Mouse (Mus musculus) lung, embryonic 14.5 days (tissue): ENCODE data around the gene Ace. TPM values are rescaled to one million over a fixed set of nuclear protein-coding genes. Genes with fewer than 3 reads are reported as not detected.
A peak's percentile ranks its signal among the peaks of the same experiment; 100 is the strongest.

Source experiments
- ATAC-seq: fragments of 200-750 bp; cut with Nextera tagmentation; 2 replicates; pipeline ENCODE4 v1.8.0; 2017; ENCODE audit warnings: mild to moderate bottlenecking, moderate TSS enrichment, moderate library complexity; ENCODE audit not compliant: insufficient read depth
- DNase-seq: peaks from one replicate; pipeline ENCODE4 v3.0.0-alpha.2; 2015
- H3K27ac ChIP-seq: fragments of 300-500 bp; sonication (generic); 2 replicates; pipeline ENCODE4 v1.5.1; 2014; ENCODE audit warnings: low read depth, mild to moderate bottlenecking, moderate library complexity
- H3K27me3 ChIP-seq: fragments of 300-500 bp; sonication (generic); 2 replicates; pipeline ENCODE4 v1.6.1; 2014; ENCODE audit warnings: low read length, control low read depth; ENCODE audit not compliant: insufficient read depth
- H3K36me3 ChIP-seq: fragments of 300-500 bp; sonication (generic); 2 replicates; pipeline ENCODE4 v1.6.1; 2014; ENCODE audit warnings: control low read depth; ENCODE audit not compliant: insufficient read depth
- H3K4me1 ChIP-seq: fragments of 300-500 bp; sonication (generic); 2 replicates; pipeline ENCODE4 v1.6.1; 2014; ENCODE audit warnings: antibody characterized with exemption, control low read depth; ENCODE audit not compliant: insufficient read depth
- H3K4me2 ChIP-seq: fragments of 300-500 bp; sonication (generic); 2 replicates; pipeline ENCODE4 v1.6.1; 2014; ENCODE audit warnings: mild to moderate bottlenecking
- H3K4me3 ChIP-seq: fragments of 300-500 bp; sonication (generic); 2 replicates; pipeline ENCODE4 v1.5.1; 2014; ENCODE audit warnings: low read depth, low read length
- H3K9ac ChIP-seq: fragments of 300-500 bp; sonication (generic); 2 replicates; pipeline ENCODE4 v1.6.1; 2014
- H3K9me3 ChIP-seq: fragments of 300-500 bp; sonication (generic); 2 replicates; pipeline ENCODE4 v1.6.1; 2016; ENCODE audit warnings: low read depth, low read length, control low read depth
- CTCF ChIP-seq: IDR thresholded peaks from 2 replicates; pipeline ENCODE4 v1.5.1; 2016; ENCODE audit warnings: antibody characterized with exemption, low read depth
- WGBS: fragments of 180-500 bp; shearing (Covaris S2); extraction: QIAGEN DNeasy Blood & Tissue Kit; methylation state at CpG from one replicate; pipeline ENCODE4 v1.1.7; 2014; 5-methylcytosine and 5-hydroxymethylcytosine counted together
- polyA plus RNA-seq: library from polyadenylated mRNA; unstranded; fragments of >200 nt; fragmentation: Nextera tagmentation; extraction: Ambion mirVana; gene quantifications from 2 replicates; pipeline ENCODE4 v1.2.1, GENCODE M21; 2014

Gene Ace
- polyA plus RNA-seq, 1 experiment from 2014 or later: 4.8 TPM

DNA sequence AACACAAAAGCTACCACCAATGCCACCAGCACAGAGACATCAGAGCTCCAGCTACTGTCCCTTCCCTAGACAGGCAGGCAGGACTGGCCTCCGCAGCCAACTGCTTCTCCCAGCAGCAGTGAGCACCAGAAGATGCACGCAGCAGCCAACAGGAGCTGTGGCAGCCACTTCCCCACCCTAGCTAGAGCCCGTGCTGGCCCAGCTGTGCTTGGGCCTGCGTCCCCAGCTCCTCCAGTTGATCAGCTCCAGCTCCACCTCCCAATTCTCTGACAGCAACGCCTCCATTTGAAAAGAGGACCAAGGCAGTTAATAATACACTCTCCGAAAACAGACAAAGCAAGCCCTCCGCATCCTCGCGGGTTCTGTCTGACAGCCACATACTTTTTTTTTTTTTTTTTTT lies 29.0 kb upstream of the Ace start:
- no peak for TF ChIP-seq CTCF
- peaks cover 6% of the 10 kb centered on the region for H3K27me3 ChIP-seq
- no peaks in the 10 kb centered on the region for H3K9me3 ChIP-seq
- no peak overlapping the region for H3K4me2 ChIP-seq
- no peak overlapping the region for H3K27ac ChIP-seq
- 0 out of 2 replicates have a peak, but pooled peaks cover 4% of the 10 kb centered on the region for H3K4me1 ChIP-seq
- 53% methylated on average over 9 of the region's 9 CpGs for WGBS
- no peaks in the 10 kb centered on the region for H3K36me3 ChIP-seq
- DNase-seq: no peak
- no peak overlapping the region for H3K4me3 ChIP-seq
- ATAC-seq: no peak
- H3K9ac ChIP-seq: no peak overlapping the region

DNA sequence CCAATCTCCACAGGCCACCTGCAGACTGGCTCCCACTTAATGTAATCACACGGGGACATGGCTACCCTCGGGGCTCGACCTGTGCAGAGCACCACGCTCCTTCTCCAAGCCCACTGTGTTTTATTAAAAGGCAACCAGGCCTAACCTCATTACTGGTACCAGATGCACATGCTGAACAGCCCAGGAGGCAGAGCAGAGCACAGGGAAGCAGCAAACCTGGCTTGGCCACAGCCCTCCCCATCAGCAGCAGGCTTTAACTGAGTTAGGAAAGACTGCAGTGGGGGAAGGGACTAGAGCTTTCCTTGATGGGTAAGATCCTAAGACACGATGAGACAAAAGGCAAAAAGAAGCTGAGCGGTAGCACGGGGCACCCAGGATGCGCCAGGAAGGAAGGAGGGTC lies 25.8 kb upstream of the Ace start:
- H3K4me3 ChIP-seq: no peak overlapping the region
- 0 out of 2 replicates have a peak, but pooled peaks cover 4% of the 10 kb centered on the region for H3K4me1 ChIP-seq
- H3K27ac ChIP-seq: no peak overlapping the region
- no peak for TF ChIP-seq CTCF
- H3K9me3 ChIP-seq: no peaks in the 10 kb centered on the region
- H3K27me3 ChIP-seq: peaks cover 12% of the 10 kb centered on the region
- no peak overlapping the region for H3K4me2 ChIP-seq
- no peak overlapping the region for H3K9ac ChIP-seq
- DNase-seq: no peak
- ATAC-seq: no peak
- no peaks in the 10 kb centered on the region for H3K36me3 ChIP-seq
- WGBS: 70% methylated on average over 8 of the region's 8 CpGs

DNA sequence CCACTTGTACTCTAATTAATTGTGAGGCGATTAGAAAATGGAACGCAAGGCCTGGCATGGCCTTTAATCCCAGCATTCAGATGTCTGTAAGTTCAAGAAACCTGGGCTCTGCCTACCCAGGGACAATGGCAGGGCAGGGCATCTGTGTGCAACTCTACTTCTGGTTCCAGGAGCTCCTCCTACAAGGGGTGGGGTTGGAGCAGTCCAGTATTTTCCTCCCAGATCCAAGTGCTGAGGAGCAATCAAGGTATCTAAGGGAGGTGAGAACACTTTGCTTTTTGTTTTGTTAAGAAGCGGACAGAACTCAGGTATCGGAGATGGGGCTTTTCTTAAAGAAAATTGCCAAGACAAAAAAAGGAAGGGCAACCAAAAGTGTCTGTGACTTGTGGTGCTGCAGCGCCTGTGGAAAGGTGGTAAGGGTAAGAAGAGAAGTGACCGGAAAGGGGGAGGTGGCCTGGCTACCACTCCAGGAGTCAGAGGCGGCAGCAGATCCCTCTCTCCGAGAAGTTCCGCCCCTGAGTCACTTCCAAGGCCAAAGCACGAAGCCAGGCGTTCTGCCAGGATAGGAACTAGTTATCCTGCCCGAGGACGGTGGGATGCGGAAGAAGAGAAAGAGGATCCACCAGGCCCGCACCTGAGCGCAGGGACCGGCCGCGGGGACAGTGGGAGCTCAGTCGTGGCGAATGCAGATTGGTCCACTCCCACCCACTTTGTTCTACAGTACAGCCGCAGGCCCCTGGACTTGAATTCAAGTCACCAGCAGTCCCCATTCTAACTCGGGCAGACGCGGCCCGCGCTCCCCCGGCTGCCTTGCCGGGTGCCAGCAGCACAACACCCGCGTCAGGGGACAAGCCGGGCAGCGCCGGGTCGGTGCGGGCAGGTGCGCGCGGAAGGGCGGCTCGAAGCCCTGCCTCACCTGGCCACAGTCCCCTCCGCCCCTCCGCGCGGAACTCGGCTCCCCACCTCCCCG lies 24.3 kb upstream of the Ace start:
- Histone ChIP-seq H3K27ac (peak overlapping the region; percentile 84), H3K4me3 (peak overlapping the region; percentile 59), H3K9me3 (no peaks in the 10 kb centered on the region), H3K27me3 (peaks cover 12% of the 10 kb centered on the region), H3K36me3 (no peaks in the 10 kb centered on the region), H3K9ac (peak overlapping the region; percentile 57), H3K4me2 (peak overlapping the region; percentile 94), H3K4me1 (0 out of 2 replicates have a peak, but pooled peaks cover 8% of the 10 kb centered on the region)
- WGBS: 7% methylated on average over 47 of the region's 47 CpGs
- DNase-seq: peak; percentile 76
- TF ChIP-seq CTCF: no peak
- ATAC-seq: peak; percentile 40

- TF ChIP-seq CTCF: peak; percentile 66
- ATAC-seq: peak; percentile 46
- DNase-seq: peak; percentile 74
- peaks cover 12% of the 10 kb centered on the region for H3K27me3 ChIP-seq
- no peaks in the 10 kb centered on the region for H3K36me3 ChIP-seq
- peak overlapping the region; percentile 84 for H3K27ac ChIP-seq
- H3K9me3 ChIP-seq: no peaks in the 10 kb centered on the region
- peak overlapping the region; percentile 59 for H3K4me3 ChIP-seq
- WGBS: under 1% methylated on average over 59 of the region's 59 CpGs
- 0 out of 2 replicates have a peak, but pooled peaks cover 8% of the 10 kb centered on the region for H3K4me1 ChIP-seq
- peak overlapping the region; percentile 94 for H3K4me2 ChIP-seq
- peak overlapping the region; percentile 57 for H3K9ac ChIP-seq
Observed at GRCm38 (mm10) chr11:105944126-105944621, 23.6 kb upstream of the Ace start.

DNA sequence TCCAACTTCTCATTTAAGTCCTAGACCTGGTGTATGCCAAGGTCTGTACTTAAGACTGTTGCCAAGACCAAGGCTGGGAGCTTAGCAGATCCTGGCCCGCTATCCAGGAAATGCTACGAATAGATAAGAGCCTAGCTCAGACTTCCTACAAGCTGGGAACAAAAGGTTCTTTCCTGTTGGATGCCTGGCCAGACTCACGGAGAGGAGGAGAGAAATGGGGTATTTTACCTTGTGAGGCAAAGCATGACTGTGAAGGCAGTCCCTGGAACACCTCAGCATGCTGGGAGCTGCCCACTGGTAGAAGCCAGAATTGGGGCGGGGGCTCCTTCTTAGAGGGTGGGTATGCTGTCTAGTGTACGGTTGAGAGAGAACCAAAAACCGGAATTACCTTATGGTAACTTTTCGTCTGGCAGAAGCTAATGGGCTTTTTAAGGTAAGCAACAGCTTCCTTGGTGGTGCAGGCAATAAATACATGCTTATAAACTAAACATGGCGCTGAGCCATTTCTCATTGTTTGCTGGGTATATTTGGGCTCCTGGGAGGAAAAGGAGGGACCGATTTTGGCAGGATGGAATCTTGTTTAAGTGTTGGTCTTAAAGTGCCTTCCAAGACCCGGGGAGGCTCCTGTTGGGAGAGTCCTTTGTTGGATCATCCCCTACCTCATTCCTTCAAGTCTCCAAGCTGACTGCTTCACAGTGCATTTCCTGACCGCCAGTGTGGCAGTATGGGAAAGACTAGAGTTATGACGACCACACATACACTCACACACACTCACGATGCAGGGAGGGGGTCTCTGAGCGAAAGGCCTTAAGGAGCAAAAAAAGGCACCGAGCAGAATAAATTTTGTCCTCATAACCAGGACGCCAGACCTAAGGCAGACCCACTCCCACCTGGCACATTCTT lies 22.7 kb upstream of the Ace start:
- ATAC-seq: no peak
- H3K9me3 ChIP-seq: no peaks in the 10 kb centered on the region
- peak; percentile 66 for DNase-seq
- H3K36me3 ChIP-seq: no peaks in the 10 kb centered on the region
- 0 out of 2 replicates have a peak, but pooled peaks cover 8% of the 10 kb centered on the region for H3K4me1 ChIP-seq
- no peak for TF ChIP-seq CTCF
- H3K4me2 ChIP-seq: peak overlapping the region; percentile 94
- H3K4me3 ChIP-seq: peak overlapping the region; percentile 59
- peaks cover 12% of the 10 kb centered on the region for H3K27me3 ChIP-seq
- H3K27ac ChIP-seq: peak overlapping the region; percentile 84
- 57% methylated on average over 16 of the region's 16 CpGs for WGBS
- H3K9ac ChIP-seq: no peak overlapping the region

DNA sequence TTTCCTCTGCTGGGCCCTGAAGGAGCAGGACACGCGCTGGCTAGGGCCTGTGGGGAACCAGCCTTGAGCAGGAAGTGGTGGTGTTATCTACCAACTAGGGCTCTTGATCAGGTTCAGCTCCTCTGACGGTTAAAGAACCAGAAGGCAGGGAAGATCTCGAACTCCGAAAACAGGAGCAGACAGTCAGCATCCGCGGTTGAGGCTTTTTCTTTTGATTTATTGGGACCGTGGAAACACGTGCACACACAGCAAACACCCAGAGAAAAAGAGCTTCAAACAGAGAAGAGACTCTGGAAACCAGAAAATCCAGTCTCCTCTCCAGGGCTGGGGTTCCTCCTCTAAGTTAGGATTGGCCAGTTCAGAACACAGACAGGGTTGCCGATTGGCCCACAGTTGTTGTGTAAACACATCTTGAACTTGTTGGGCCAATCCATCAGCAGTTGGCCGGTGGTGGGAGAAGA lies 21.0 kb upstream of the Ace start:
- no peak overlapping the region for H3K9ac ChIP-seq
- no peak overlapping the region for H3K4me2 ChIP-seq
- peak; percentile 61 for DNase-seq
- H3K27me3 ChIP-seq: peaks cover 12% of the 10 kb centered on the region
- H3K9me3 ChIP-seq: no peaks in the 10 kb centered on the region
- 0 out of 2 replicates have a peak, but pooled peaks cover 8% of the 10 kb centered on the region for H3K4me1 ChIP-seq
- H3K27ac ChIP-seq: peak overlapping the region; percentile 54; the same call in 1 of the 2 replicates
- no peak for TF ChIP-seq CTCF
- no peak overlapping the region for H3K4me3 ChIP-seq
- no peaks in the 10 kb centered on the region for H3K36me3 ChIP-seq
- ATAC-seq: peak; percentile 35; the same call in 1 of the 2 replicates
- 27% methylated on average over 11 of the region's 11 CpGs for WGBS
